Mouse (Mus musculus): ENCODE data around the gene Tmem255b.

The Tmem255b gene

DNA sequence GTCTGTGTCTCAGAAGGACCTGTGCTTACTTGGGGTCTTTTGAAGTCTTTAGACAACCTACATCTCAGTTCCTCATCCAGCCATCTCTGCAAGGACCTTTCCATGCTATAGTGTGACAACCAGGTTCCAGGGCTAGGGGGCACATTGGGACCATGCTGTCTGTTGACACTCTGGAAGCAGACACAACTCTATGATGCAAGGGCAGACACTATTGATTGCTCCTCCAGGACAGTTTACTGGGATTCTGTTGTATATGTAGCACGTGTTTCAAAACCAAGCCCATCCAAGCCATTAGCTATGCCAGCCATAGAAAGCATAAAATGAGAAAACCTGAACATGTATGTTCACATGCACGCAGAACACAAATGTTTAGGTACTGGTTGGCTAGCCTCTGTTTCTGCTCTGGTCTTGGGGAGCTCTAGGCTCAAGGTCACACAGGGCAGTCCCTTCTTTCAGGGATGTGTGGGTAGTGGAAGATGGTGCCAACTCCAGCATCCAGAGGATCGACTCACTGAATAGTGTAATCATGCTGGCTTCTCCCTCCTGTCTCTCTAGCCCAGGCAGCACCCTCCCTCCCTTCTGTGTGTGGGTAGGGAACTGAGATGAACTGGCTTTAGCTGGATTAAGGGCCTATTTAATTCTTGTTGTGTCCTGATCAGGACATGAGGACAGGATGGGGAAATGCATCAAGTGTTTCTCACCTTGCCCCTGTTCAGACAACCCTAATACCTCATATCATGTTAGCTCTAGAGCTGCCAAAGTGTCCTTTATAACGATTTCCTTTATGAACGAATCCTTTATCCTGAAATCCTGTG, 78.8 kb downstream of the Tmem255b start:
- in situ Hi-C loops (cut with MboI; ENCODE audit: low pct_unique_long_range_greater_than_20kb in 1 of 2, low sequenced_read_pairs in 2 of 2, unreplicated experiment in 1 of 2): no loop called here

DNA sequence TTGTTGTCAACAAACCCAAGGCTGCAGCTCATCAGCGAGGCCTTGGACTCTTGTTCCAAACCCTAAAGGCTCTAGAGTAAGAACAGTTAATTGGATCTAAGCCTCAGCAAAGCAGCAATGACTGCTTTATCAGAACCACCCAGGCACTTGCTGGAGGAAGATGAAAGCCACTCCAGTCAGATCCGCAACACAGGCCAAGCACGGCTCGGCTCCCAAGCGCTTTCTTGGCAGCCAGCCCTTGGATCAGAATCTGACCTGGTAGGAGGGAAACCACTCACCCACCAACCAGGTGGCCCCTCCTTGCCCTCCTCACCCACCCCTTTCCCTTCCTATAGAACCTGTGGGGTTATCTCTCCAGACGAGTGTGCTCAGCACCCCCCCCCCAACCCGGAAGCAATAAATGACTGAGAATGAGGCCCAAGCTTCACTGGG, 81.0 kb downstream of the Tmem255b start:
- in situ Hi-C loops (cut with MboI; ENCODE audit: low pct_unique_long_range_greater_than_20kb in 1 of 2, low sequenced_read_pairs in 2 of 2, unreplicated experiment in 1 of 2): no loop called here

DNA sequence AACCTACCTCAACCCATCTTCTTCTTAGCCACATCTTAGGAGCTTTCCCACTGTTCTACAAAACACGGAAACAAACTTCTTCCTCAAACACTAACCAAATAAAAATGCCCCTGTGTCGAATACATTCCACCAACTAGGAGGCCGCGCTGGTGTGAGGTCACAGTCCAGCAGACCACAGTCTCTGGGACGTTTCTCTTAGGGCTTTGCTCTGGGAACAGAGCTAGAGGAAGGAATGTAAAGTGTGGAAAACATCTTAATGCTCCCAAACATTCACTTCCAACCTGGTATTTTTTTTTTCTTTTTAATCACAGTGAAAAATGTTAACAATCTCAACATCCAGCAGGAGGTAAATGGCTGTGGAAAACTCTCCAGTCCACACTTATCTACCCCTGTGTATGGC, 81.7 kb downstream of the Tmem255b start:
- in situ Hi-C loops (cut with MboI; ENCODE audit: low pct_unique_long_range_greater_than_20kb in 1 of 2, low sequenced_read_pairs in 2 of 2, unreplicated experiment in 1 of 2): no loop called here

DNA sequence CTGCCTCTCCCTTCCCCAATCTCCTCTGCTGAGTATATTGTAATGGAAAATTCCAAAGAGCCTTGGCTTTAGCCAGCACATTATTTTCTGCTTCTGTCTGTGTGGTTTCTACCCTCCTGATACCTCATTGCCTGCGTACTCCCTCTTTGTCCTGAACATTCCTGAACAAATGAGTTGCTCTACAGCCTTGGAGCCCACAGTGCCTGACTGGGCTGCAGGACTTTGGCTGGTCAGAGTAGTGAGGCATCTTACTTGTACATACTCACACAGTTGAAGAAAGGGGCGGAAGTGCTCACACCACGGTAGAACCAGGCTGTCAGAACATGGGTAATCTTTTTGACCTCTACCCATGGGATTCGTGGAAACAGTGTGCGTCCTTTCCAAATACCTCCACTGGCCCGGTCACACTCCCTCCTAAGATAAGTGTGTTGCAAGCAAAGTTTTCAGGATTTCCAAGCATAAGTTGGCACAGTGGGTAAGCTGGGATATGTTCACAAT, 82.3 kb downstream of the Tmem255b start:
- in situ Hi-C loops (cut with MboI; ENCODE audit: low pct_unique_long_range_greater_than_20kb in 1 of 2, low sequenced_read_pairs in 2 of 2, unreplicated experiment in 1 of 2): no loop called here

Data from mouse embryonic stem cell (cell line).